Mouse (Mus musculus): ENCODE results near the gene Cyp4a12b.

DNA sequence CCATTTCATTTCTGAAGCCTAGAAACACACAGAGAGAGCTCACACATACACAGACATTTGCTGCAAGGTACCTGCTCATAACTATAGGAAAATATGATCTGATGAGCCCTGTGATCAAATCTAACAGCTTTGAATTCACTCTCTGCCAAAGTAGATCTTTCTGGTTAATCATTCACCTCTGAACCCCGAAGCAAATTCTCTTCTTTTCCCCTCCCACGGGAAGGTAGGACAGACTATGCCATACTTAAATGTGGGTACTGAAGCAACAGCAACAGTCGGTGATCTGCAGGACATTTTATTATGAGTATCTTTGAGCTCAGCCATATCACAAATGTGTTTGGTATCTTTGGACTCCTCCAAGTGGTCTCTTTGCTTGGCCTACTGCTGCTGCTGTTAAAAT, 40.9 kb downstream of the Cyp4a12b start, which contains the start of gene Cyp4a30b:
- TF ChIP-seq CTCF (IDR thresholded peaks at IDR 0.05; ENCODE audit: extremely low read depth, insufficient read depth, insufficient read length, insufficient replicate concordance) (no peak), POLR2A (IDR thresholded peaks at IDR 0.05; ENCODE audit: low read depth, low read length) (no peak)

Data from spleen, adult 2 months (tissue).